Mouse (Mus musculus) kidney, embryonic 14.5 days (tissue): ENCODE data around the gene Ms4a3. TPM values are rescaled to one million over a fixed set of nuclear protein-coding genes. Genes with fewer than 3 reads are reported as not detected.
A peak's percentile ranks its signal among the peaks of the same experiment; 100 is the strongest.

Experiments
- ATAC-seq: fragments of 200-750 bp; cut with Nextera tagmentation; 2 replicates; pipeline ENCODE4 v1.8.0; 2017; ENCODE audit warnings: moderate number of reproducible peaks, mild to moderate bottlenecking, moderate TSS enrichment, moderate library complexity; ENCODE audit not compliant: low FRiP score, low TSS enrichment
- H3K27ac ChIP-seq: fragments of 300-500 bp; sonication (generic); 2 replicates; pipeline ENCODE4 v1.5.1; 2014; ENCODE audit warnings: low read depth, mild to moderate bottlenecking, low read length, moderate library complexity, mixed read lengths
- H3K27me3 ChIP-seq: fragments of 300-500 bp; sonication (generic); 2 replicates; pipeline ENCODE4 v1.6.1; 2014; ENCODE audit warnings: mild to moderate bottlenecking, low read length; ENCODE audit not compliant: control insufficient read depth, insufficient read depth
- H3K36me3 ChIP-seq: fragments of 300-500 bp; sonication (generic); 2 replicates; pipeline ENCODE4 v1.6.1; 2014; ENCODE audit warnings: low read length, mixed read lengths; ENCODE audit not compliant: control insufficient read depth, insufficient read depth
- H3K4me1 ChIP-seq: fragments of 300-500 bp; sonication (generic); 2 replicates; pipeline ENCODE4 v1.6.1; 2014; ENCODE audit warnings: low read length, mixed read lengths; ENCODE audit not compliant: control insufficient read depth, insufficient read depth
- H3K4me2 ChIP-seq: fragments of 300-500 bp; sonication (generic); replicated peaks from 2 replicates; pipeline ENCODE4 v1.6.1; 2014; ENCODE audit warnings: low read depth, mild to moderate bottlenecking, low read length
- H3K4me3 ChIP-seq: fragments of 300-500 bp; sonication (generic); 2 replicates; pipeline ENCODE4 v1.5.1; 2014; ENCODE audit warnings: mild to moderate bottlenecking, low read length
- H3K9ac ChIP-seq: fragments of 300-500 bp; sonication (generic); 2 replicates; pipeline ENCODE4 v1.6.1; 2014; ENCODE audit warnings: low read depth, mild to moderate bottlenecking, low read length, moderate library complexity
- H3K9me3 ChIP-seq: fragments of 300-500 bp; sonication (generic); 2 replicates; pipeline ENCODE4 v1.6.1; 2016; ENCODE audit warnings: low read length; ENCODE audit not compliant: control insufficient read depth
- WGBS: fragments of 180-500 bp; shearing (Covaris S2); extraction: QIAGEN DNeasy Blood & Tissue Kit; methylation state at CpG from one replicate; pipeline ENCODE4 v1.1.7; 2014; 5-methylcytosine and 5-hydroxymethylcytosine counted together
- polyA plus RNA-seq: library from polyadenylated mRNA; unstranded; fragments of >200 nt; fragmentation: Nextera tagmentation; extraction: Ambion mirVana; gene quantifications from 2 replicates; pipeline ENCODE4 v1.2.1, GENCODE M21; 2014

Ms4a3 gene
- polyA plus RNA-seq, 1 experiment from 2014 or later: not detected

DNA sequence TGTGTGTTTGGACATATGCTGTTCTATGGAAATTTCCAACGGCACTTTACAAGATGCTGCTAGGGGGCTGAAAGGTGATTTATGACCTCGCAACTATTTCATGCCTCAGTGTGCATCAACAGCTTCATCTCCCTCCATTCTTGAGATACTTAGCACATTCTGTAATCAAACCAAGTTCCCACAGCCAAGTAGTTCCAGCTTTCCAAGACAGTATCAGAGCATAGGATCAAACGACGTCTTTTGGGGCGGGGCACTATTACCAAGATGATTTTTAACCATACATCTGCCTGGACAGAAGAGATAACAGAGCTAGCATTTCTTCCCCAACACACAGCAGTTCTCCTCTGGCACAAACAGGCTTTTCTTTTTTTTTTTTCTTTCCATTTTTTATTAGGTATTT is 15.4 kb downstream of the Ms4a3 start:
- Histone ChIP-seq H3K4me3 (no peak overlapping the region), H3K9me3 (no peaks in the 10 kb centered on the region), H3K27ac (no peak overlapping the region), H3K4me2 (no peak overlapping the region), H3K4me1 (no peaks in the 10 kb centered on the region), H3K36me3 (no peaks in the 10 kb centered on the region), H3K9ac (no peak overlapping the region), H3K27me3 (no peaks in the 10 kb centered on the region)
- ATAC-seq: 0 out of 2 replicates have a peak, but pooled peaks have one; percentile 12
- 39% methylated on average over 5 of the region's 5 CpGs for WGBS

DNA sequence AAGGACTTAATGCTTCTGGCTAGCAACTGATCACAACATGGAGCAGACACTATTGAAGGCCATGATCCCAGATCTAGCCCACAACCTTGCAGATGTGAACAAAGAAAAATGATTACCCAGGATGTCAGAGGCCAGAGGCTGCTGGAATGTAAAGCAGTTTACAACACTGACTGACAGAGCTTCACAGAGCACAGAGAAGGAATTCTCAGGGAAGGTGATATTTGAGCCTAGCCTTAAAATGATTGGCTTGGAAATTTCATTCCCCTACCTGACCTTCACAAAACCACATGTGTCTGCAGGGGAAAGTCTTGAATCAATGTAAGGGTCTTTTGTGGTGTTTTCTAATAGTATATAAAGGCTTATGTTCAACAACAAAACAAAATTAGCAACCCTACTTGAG is 15.9 kb downstream of the Ms4a3 start:
- Histone ChIP-seq H3K9me3 (no peaks in the 10 kb centered on the region), H3K27ac (no peak overlapping the region), H3K4me2 (no peak overlapping the region), H3K27me3 (no peaks in the 10 kb centered on the region), H3K36me3 (no peaks in the 10 kb centered on the region), H3K9ac (no peak overlapping the region), H3K4me3 (no peak overlapping the region), H3K4me1 (no peaks in the 10 kb centered on the region)
- no peak; the same call in 1 of the 2 replicates for ATAC-seq

- H3K27me3 ChIP-seq: no peaks in the 10 kb centered on the region; the same call in 1 of the 2 replicates
- H3K9ac ChIP-seq: no peak within 1 kb of the TSS
- no peaks in the 10 kb centered on the region for H3K36me3 ChIP-seq
- no peak within 1 kb of the TSS for H3K4me3 ChIP-seq
- H3K27ac ChIP-seq: no peak within 1 kb of the TSS
- WGBS: 58% methylated on average over 2 of the region's 2 CpGs
- no peaks in the 10 kb centered on the region for H3K4me1 ChIP-seq
- ATAC-seq: no peak
- no peak within 1 kb of the TSS for H3K4me2 ChIP-seq
- no peaks in the 10 kb centered on the region for H3K9me3 ChIP-seq
These were observed 17.1 kb downstream of the Ms4a3 start, which contains the start of gene Ms4a2 for GRCm38 (mm10) chr19:11623551-11623950. Ms4a2 (minus strand) TSS chr19:11623719.

- no peaks in the 10 kb centered on the region; the same call in 1 of the 2 replicates for H3K27me3 ChIP-seq
- no peak overlapping the region for H3K4me2 ChIP-seq
- H3K27ac ChIP-seq: no peak overlapping the region
- ATAC-seq: no peak
- H3K4me3 ChIP-seq: no peak overlapping the region
- no peaks in the 10 kb centered on the region for H3K36me3 ChIP-seq
- no peaks in the 10 kb centered on the region for H3K4me1 ChIP-seq
- no peaks in the 10 kb centered on the region for H3K9me3 ChIP-seq
- no peak overlapping the region for H3K9ac ChIP-seq
These were observed 22.7 kb downstream of the Ms4a3 start for GRCm38 (mm10) chr19:11617983-11618382.

- Histone ChIP-seq H3K9me3 (no peaks in the 10 kb centered on the region), H3K36me3 (no peaks in the 10 kb centered on the region), H3K27ac (no peak overlapping the region), H3K4me2 (no peak overlapping the region), H3K4me3 (no peak overlapping the region), H3K9ac (no peak overlapping the region), H3K27me3 (no peaks in the 10 kb centered on the region; the same call in 1 of the 2 replicates), H3K4me1 (no peaks in the 10 kb centered on the region)
- ATAC-seq: no peak
- WGBS: 67% methylated on average over 2 of the region's 2 CpGs
These were observed 25.8 kb downstream of the Ms4a3 start for GRCm38 (mm10) chr19:11614805-11615204.

DNA sequence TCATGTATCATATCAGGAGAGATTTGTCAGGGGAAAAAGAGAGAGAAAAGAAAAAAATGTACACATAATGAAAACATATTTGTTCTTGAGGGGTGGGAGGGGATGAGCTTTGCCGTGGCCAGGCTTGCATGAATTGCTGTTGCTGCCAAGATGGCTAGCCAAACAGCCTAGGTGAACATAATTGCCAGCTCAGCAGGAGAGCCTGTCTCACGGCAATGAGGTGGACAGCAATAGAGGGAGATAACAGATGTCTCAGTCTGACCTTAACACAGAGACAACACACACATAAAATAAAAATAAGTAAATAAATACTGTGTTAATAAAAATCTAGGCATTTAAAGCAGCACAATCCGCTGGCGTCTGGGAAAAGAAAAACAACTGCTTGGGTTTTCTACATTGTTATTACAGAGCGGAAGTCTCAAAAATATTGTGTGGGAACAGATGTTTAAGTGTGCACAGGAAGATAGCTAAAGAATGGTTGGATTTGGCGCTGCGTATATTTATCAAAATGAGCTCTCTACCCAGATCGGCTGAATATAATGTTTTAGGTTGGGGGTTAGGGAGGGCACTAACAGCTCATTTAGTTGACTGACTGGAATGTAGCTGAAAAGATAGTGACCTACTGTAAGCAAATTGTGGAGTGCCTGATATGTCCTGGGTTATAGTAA is 26.7 kb downstream of the Ms4a3 start:
- Histone ChIP-seq H3K4me2 (no peak overlapping the region), H3K4me1 (no peaks in the 10 kb centered on the region), H3K36me3 (no peaks in the 10 kb centered on the region), H3K9ac (no peak overlapping the region), H3K27me3 (no peaks in the 10 kb centered on the region; the same call in 1 of the 2 replicates), H3K4me3 (no peak overlapping the region), H3K27ac (no peak overlapping the region), H3K9me3 (no peaks in the 10 kb centered on the region)
- ATAC-seq: no peak
- WGBS: 61% methylated on average over 8 of the region's 8 CpGs

- no peaks in the 10 kb centered on the region for H3K27me3 ChIP-seq
- no peaks in the 10 kb centered on the region for H3K36me3 ChIP-seq
- no peak overlapping the region for H3K27ac ChIP-seq
- H3K4me3 ChIP-seq: no peak overlapping the region
- H3K9me3 ChIP-seq: no peaks in the 10 kb centered on the region
- ATAC-seq: no peak
- 100% methylated on average over 1 of the region's 1 CpGs for WGBS
- no peak overlapping the region for H3K9ac ChIP-seq
- H3K4me2 ChIP-seq: no peak overlapping the region
- no peaks in the 10 kb centered on the region for H3K4me1 ChIP-seq
These were observed 27.6 kb downstream of the Ms4a3 start for GRCm38 (mm10) chr19:11613084-11613483.

GRCm38 (mm10) chr19:11612293-11612692 is 28.4 kb downstream of the Ms4a3 start:
- H3K4me2 ChIP-seq: no peak overlapping the region
- no peak overlapping the region for H3K9ac ChIP-seq
- no peaks in the 10 kb centered on the region for H3K9me3 ChIP-seq
- H3K4me1 ChIP-seq: no peaks in the 10 kb centered on the region
- no peak for ATAC-seq
- 22% methylated on average over 2 of the region's 2 CpGs for WGBS
- H3K4me3 ChIP-seq: no peak overlapping the region
- no peaks in the 10 kb centered on the region for H3K27me3 ChIP-seq
- H3K36me3 ChIP-seq: no peaks in the 10 kb centered on the region
- H3K27ac ChIP-seq: no peak overlapping the region

DNA sequence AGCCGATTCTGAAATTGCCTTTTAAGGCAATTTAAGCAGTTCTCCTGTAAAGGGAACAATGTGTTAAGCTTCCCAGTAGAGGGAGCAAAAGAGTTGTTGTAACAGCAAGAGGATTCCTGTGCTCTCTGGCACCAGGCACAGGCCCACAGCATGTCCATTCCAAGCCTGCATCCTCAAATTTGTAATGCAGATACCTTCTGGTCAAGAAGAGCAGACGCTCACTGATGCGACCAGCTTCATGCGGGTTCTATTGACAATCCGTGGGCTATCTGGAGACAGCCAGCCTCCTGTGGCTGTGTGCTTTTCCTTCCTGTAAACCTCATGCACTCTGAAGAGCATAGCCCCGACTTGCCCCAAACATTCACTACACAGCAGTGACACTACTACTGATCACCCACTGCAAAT is 29.1 kb downstream of the Ms4a3 start:
- no peak overlapping the region for H3K4me2 ChIP-seq
- H3K27ac ChIP-seq: no peak overlapping the region
- ATAC-seq: peak; percentile 86
- no peaks in the 10 kb centered on the region for H3K27me3 ChIP-seq
- WGBS: 24% methylated on average over 6 of the region's 6 CpGs
- no peaks in the 10 kb centered on the region for H3K36me3 ChIP-seq
- H3K9ac ChIP-seq: no peak overlapping the region
- no peaks in the 10 kb centered on the region for H3K9me3 ChIP-seq
- no peak overlapping the region for H3K4me3 ChIP-seq
- H3K4me1 ChIP-seq: no peaks in the 10 kb centered on the region
